Mouse (Mus musculus) midbrain, embryonic 11.5 days (tissue): ENCODE data around the gene Fah. TPM values are rescaled to one million over a fixed set of nuclear protein-coding genes. Genes with fewer than 3 reads are reported as not detected.

Source experiments
- ATAC-seq: fragments of 200-750 bp; cut with Nextera tagmentation; 2 replicates; pipeline ENCODE4 v1.8.0; 2017; ENCODE audit warnings: moderate TSS enrichment, moderate library complexity; ENCODE audit not compliant: low FRiP score
- DNase-seq: peaks from one replicate; pipeline ENCODE4 v3.0.0; 2015; ENCODE audit warnings: low spot score; ENCODE audit errors: missing footprints
- H3K27ac ChIP-seq: fragments of 300-500 bp; sonication (generic); 2 replicates; pipeline ENCODE4 v1.5.1; 2014; ENCODE audit warnings: low read depth, low read length
- H3K27me3 ChIP-seq: fragments of 300-500 bp; sonication (generic); 2 replicates; pipeline ENCODE4 v1.6.1; 2014; ENCODE audit warnings: mild to moderate bottlenecking, low read length, moderate library complexity, mixed read lengths; ENCODE audit not compliant: control insufficient read depth, insufficient read depth
- H3K36me3 ChIP-seq: fragments of 300-500 bp; sonication (generic); 2 replicates; pipeline ENCODE4 v1.6.1; 2014; ENCODE audit warnings: mild to moderate bottlenecking, low read length, moderate library complexity, mixed read lengths; ENCODE audit not compliant: control insufficient read depth, insufficient read depth
- H3K4me1 ChIP-seq: fragments of 300-500 bp; sonication (generic); 2 replicates; pipeline ENCODE4 v1.6.1; 2014; ENCODE audit warnings: low read length; ENCODE audit not compliant: control insufficient read depth, insufficient read depth
- H3K4me2 ChIP-seq: fragments of 300-500 bp; sonication (generic); 2 replicates; pipeline ENCODE4 v1.6.1; 2014; ENCODE audit warnings: mild to moderate bottlenecking, moderate library complexity
- H3K4me3 ChIP-seq: fragments of 300-500 bp; sonication (generic); 2 replicates; pipeline ENCODE4 v1.5.1; 2014; ENCODE audit warnings: low read depth, low read length
- H3K9ac ChIP-seq: fragments of 300-500 bp; sonication (generic); 2 replicates; pipeline ENCODE4 v1.6.1; 2014; ENCODE audit warnings: low read length
- H3K9me3 ChIP-seq: fragments of 300-500 bp; sonication (generic); 2 replicates; pipeline ENCODE4 v1.6.1; 2016; ENCODE audit warnings: low read length; ENCODE audit not compliant: control insufficient read depth
- WGBS: fragments of 180-500 bp; shearing (Covaris S2); extraction: QIAGEN DNeasy Blood & Tissue Kit; methylation state at CpG from one replicate; pipeline ENCODE4 v1.1.7; 2014; 5-methylcytosine and 5-hydroxymethylcytosine counted together
- polyA plus RNA-seq: library from polyadenylated mRNA; unstranded; fragments of >200 nt; fragmentation: Nextera tagmentation; extraction: Ambion mirVana; gene quantifications from 2 replicates; pipeline ENCODE4 v1.2.1, GENCODE M21; 2014

Fah gene
- polyA plus RNA-seq, 1 experiment from 2014 or later: 3.9 TPM

DNA sequence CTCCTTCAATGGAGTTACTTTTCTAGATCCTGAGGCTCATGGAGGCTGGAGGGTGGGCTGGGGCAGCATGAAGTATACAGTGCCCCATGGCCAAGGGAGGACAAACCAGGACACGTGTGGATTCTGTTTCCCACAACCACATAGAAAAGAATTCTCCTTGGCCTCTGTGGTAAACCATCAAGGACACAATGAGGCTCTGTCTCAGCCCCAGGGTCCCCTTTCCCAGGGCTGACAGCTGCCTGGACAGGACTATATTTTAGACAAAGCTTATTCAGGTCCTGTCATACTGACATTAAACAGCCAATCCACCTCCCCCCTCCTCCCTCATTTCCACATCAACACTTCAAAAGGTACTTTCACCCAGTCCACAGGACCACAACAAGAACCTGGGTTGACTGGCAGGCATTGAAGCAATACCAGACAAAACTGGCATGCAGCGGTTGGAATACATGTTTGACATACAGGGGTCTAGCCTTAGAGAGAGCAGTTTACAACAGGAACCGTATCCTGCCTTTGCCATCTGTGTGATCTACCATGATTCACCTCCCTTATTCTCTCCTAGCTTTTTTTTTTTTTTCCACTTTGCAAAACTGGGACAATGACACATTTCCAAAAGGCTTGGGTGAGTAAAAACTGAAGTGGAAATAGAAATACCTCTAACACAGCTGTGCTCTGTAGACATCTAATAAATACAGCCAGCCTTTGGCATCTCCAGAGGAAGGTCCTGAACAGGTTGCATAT lies 20.0 kb downstream of the Fah start:
- Histone ChIP-seq H3K9me3 (no peaks in the 10 kb centered on the region), H3K36me3 (no peaks in the 10 kb centered on the region), H3K4me2 (no peak overlapping the region), H3K4me3 (no peak overlapping the region), H3K27me3 (no peaks in the 10 kb centered on the region), H3K9ac (no peak overlapping the region), H3K27ac (no peak overlapping the region), H3K4me1 (peaks cover 3% of the 10 kb centered on the region; the same call in 1 of the 2 replicates)
- DNase-seq: no peak
- 72% methylated on average over 3 of the region's 3 CpGs for WGBS
- ATAC-seq: 0 out of 2 replicates have a peak, but pooled peaks have one; percentile 14

DNA sequence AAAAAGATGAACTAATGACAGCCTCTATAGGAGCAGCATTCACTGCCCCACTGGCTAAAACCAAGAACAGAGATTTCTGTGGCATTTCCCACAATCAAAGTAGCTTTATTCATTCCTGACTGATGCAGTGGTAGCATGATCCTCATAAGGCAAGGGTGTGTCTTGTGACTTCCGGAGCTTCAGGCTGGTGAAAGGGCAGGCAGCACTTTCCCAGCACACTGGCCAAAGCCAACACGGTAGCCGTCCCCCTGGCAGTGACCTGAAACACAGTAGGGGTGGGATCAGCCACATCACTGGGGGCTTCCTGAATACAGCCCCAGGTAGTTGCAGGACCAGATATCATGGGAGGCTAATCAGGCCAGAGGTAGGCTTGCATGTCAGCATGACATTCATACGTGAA lies 21.4 kb downstream of the Fah start:
- Histone ChIP-seq H3K36me3 (no peaks in the 10 kb centered on the region), H3K4me3 (no peak overlapping the region), H3K27me3 (no peaks in the 10 kb centered on the region), H3K4me2 (no peak overlapping the region), H3K9me3 (no peaks in the 10 kb centered on the region), H3K27ac (no peak overlapping the region), H3K9ac (no peak overlapping the region), H3K4me1 (peaks cover 3% of the 10 kb centered on the region; the same call in 1 of the 2 replicates)
- 93% methylated on average over 4 of the region's 4 CpGs for WGBS
- DNase-seq: no peak
- ATAC-seq: no peak

DNA sequence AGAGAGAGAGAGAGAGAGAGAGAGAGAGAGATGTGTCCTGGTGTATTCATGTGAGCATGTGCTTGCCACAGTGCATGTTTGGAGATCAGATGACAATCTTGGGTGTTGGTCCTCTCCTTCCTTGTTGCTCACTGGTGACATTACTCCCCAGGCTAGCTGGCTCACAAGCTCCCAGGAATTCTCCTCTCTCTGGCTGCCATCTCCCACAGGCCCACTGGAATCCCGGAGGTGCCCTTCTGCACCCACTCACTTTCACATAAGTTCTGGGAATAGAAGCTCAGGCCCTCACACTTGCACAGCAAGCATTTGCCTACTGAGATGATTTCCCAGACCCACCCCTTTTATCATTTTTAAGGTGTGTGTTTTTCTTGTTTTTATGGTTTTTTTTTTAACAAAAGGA lies 26.8 kb downstream of the Fah start:
- Histone ChIP-seq H3K4me2 (no peak overlapping the region), H3K9ac (no peak overlapping the region), H3K27me3 (no peaks in the 10 kb centered on the region), H3K4me1 (no peaks in the 10 kb centered on the region), H3K36me3 (no peaks in the 10 kb centered on the region), H3K4me3 (no peak overlapping the region), H3K27ac (no peak overlapping the region), H3K9me3 (no peaks in the 10 kb centered on the region)
- 78% methylated on average over 1 of the region's 1 CpGs for WGBS
- no peak for DNase-seq
- no peak for ATAC-seq

DNA sequence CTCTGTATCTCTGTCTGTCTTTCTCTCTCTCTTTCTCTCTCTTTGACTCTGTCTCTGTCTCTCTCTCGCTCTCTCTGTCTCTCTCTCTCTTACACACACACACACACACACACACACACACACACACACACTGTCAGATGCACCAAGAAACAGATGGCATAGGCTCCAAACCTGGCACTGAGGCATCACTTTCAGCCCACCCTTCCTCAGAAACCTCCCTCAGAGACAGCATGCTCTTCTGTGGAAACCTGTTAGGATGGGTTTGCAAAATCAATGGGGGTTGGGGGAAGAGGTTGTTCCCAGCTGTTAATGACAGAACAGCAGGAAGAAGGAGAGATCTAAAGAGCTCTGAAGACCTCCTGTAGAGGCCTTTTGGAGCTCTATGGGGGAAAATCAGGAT lies 27.7 kb downstream of the Fah start:
- DNase-seq: no peak
- H3K27me3 ChIP-seq: no peaks in the 10 kb centered on the region
- ATAC-seq: no peak
- H3K4me2 ChIP-seq: no peak overlapping the region
- no peak overlapping the region for H3K9ac ChIP-seq
- no peaks in the 10 kb centered on the region for H3K36me3 ChIP-seq
- H3K9me3 ChIP-seq: no peaks in the 10 kb centered on the region
- no peaks in the 10 kb centered on the region for H3K4me1 ChIP-seq
- H3K4me3 ChIP-seq: no peak overlapping the region
- 83% methylated on average over 1 of the region's 1 CpGs for WGBS
- no peak overlapping the region for H3K27ac ChIP-seq

DNA sequence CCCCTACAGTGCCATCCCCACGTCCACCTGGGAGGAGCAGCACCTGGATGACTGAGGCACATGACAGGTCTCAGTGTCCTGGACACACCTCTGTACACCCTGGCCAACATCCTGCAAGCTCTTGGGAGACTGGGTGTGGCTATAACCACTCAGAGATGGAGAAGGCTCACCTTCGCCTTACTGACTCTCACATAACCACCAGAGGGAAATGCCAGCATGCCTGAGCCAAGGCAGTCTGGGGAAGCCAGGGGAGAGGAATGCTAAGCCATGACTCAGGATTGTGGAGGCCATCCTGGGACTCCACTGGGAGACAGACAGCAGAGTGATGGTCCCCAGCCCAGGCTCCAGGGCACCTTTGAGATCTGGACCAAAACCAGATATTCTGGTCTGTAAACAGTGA lies 29.5 kb downstream of the Fah start:
- WGBS: 76% methylated on average over 2 of the region's 2 CpGs
- Histone ChIP-seq H3K27ac (no peak overlapping the region), H3K36me3 (no peaks in the 10 kb centered on the region), H3K4me3 (no peak overlapping the region), H3K9me3 (no peaks in the 10 kb centered on the region), H3K27me3 (no peaks in the 10 kb centered on the region), H3K4me2 (no peak overlapping the region), H3K4me1 (no peaks in the 10 kb centered on the region), H3K9ac (no peak overlapping the region)
- ATAC-seq (no peak), DNase-seq (no peak)

DNA sequence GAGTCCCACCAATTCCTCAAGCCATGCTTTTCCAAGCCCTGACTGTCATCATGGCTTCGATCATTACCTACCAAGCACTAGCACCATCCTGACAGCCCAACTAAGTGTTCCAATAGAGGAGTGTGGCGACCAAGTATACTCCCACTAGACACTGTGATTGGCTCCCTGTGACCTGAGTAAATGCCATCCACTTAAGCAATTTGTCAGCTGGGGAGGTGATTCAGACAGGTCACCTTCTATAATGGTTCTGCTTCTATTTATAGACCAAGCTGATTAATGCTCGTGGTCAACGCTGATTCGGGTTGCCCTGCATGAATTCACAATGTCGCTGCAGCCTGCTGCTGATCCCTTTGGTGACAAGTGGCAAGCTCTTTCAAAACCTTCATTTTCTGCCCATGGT lies 40.3 kb downstream of the Fah start:
- no peaks in the 10 kb centered on the region for H3K27me3 ChIP-seq
- no peak overlapping the region for H3K27ac ChIP-seq
- H3K4me1 ChIP-seq: no peaks in the 10 kb centered on the region
- 82% methylated on average over 6 of the region's 6 CpGs for WGBS
- ATAC-seq: no peak
- H3K36me3 ChIP-seq: no peaks in the 10 kb centered on the region
- H3K9ac ChIP-seq: no peak overlapping the region
- no peak for DNase-seq
- H3K4me3 ChIP-seq: no peak overlapping the region
- H3K9me3 ChIP-seq: no peaks in the 10 kb centered on the region
- no peak overlapping the region for H3K4me2 ChIP-seq

DNA sequence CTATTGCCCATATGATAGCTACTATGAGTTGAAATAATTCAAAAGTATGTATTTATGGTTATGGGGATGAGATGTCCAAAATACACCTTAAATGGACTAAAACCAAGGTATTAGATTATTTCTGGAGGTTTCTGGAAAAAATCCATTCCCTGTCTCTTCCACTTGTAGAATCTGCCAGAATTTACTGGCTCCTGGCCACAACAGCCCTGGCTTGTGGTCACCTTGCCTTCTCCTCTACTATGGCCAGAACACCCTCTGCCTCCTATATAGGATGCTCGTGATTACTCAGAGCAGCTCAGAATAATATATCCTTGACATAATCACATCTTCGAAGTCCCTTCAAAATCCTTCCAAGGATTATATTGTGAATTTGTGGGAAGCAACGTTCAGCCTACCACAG lies 42.3 kb downstream of the Fah start:
- no peak overlapping the region for H3K4me3 ChIP-seq
- no peaks in the 10 kb centered on the region for H3K4me1 ChIP-seq
- whole genome bisulfite sequencing: 85% methylated on average over 3 of the region's 3 CpGs
- ATAC-seq: no peak
- DNase-seq: no peak
- no peak overlapping the region for H3K4me2 ChIP-seq
- H3K27ac ChIP-seq: no peak overlapping the region
- no peaks in the 10 kb centered on the region for H3K36me3 ChIP-seq
- H3K27me3 ChIP-seq: no peaks in the 10 kb centered on the region
- H3K9me3 ChIP-seq: no peaks in the 10 kb centered on the region
- no peak overlapping the region for H3K9ac ChIP-seq

DNA sequence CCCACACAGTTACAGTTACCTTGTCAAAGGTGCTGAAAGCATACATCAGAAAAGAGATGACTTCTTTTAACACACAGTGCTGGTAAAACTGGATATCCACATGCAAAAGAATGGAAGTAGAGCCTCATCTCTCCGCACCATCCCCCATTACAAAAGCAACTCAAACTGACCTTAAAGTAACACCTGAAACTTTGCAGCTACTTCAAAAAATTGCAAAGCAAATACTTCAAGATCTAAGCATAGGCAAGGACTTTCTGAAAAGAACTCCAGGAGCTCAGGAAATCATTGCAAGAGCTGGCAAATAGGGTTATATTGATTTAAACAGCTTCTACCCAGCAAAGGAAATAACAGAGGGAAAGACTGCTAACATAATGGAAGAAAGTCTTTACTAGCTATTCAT lies 46.0 kb downstream of the Fah start:
- ATAC-seq (no peak), DNase-seq (no peak)
- no peaks in the 10 kb centered on the region for H3K27me3 ChIP-seq
- H3K9ac ChIP-seq: no peak overlapping the region
- no peaks in the 10 kb centered on the region for H3K4me1 ChIP-seq
- H3K9me3 ChIP-seq: no peaks in the 10 kb centered on the region
- H3K4me3 ChIP-seq: no peak overlapping the region
- WGBS: 93% methylated on average over 1 of the region's 1 CpGs
- no peaks in the 10 kb centered on the region for H3K36me3 ChIP-seq
- H3K27ac ChIP-seq: no peak overlapping the region
- H3K4me2 ChIP-seq: no peak overlapping the region

DNA sequence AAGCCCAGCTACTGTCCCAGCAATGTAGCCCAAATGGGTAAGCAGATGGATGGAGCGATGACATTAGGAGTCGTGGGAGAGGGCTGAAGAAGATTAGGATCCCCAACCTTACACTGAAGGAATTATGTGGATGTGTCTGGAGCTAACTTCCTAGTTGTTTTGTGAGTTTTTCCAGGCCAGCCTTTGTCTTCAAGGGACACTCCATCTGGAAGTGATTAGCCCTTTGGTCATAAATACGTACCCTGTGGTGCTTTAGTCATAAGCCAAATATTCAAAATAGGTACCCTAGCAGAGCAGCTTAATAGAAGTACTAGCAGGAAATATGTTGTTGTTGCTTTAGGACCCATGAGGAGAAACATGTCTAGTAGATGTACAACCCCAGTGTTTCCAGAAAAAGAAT lies 49.2 kb downstream of the Fah start:
- H3K4me1 ChIP-seq: no peaks in the 10 kb centered on the region
- H3K27ac ChIP-seq: no peak overlapping the region
- H3K4me2 ChIP-seq: no peak overlapping the region
- DNase-seq (no peak), ATAC-seq (no peak)
- no peaks in the 10 kb centered on the region for H3K36me3 ChIP-seq
- no peak overlapping the region for H3K9ac ChIP-seq
- H3K4me3 ChIP-seq: no peak overlapping the region
- no peaks in the 10 kb centered on the region for H3K9me3 ChIP-seq
- no peaks in the 10 kb centered on the region for H3K27me3 ChIP-seq
- 71% methylated on average over 3 of the region's 3 CpGs for WGBS
